Mouse (Mus musculus) bone marrow macrophage, adult 2 months (primary cell): Measurements from ENCODE around the gene Dph2.

Experiments used
- CTCF ChIP-seq: IDR thresholded peaks from 2 replicates; pipeline ENCODE4 v1.5.1; 2012; ENCODE audit warnings: low read depth, mild to moderate bottlenecking, low read length, moderate library complexity
- POLR2A ChIP-seq: IDR thresholded peaks from 2 replicates; pipeline ENCODE4 v1.6.1; 2012; ENCODE audit warnings: mild to moderate bottlenecking, low read depth, low read length, borderline replicate concordance

- TF ChIP-seq CTCF (no peak), POLR2A (no peak)
Measured at GRCm38 (mm10) chr4:117914031-117914430, 22.2 kb upstream of the Dph2 start.
